Mouse (Mus musculus): Measurements from ENCODE around the gene Ranbp3l. TPM values are rescaled to one million over a fixed set of nuclear protein-coding genes. Genes with fewer than 3 reads are reported as not detected.
A peak's percentile ranks its signal among the peaks of the same experiment; 100 is the strongest.

Gene Ranbp3l
- total RNA-seq, 2 experiments from 2014 or later: 5.1 to 9.5 TPM

GRCm38 (mm10) chr15:9061150-9061882, 93.6 kb downstream of the Ranbp3l start:
- peak in 1 of 2 experiments; percentile 56 for DNase-seq (ENCODE audit: extremely low spot score in 1 of 2, low spot score in 2 of 2)
- intact Hi-C loops (cut with DNase I): no loop called here

GRCm38 (mm10) chr15:9068881-9069280, 101.1 kb downstream of the Ranbp3l start:
- no peak for DNase-seq (ENCODE audit: extremely low spot score in 1 of 2, low spot score in 2 of 2)
- intact Hi-C loops (cut with DNase I): no loop called here

GRCm38 (mm10) chr15:9070353-9070752, 102.6 kb downstream of the Ranbp3l start:
- intact Hi-C loops (cut with DNase I): no loop called here
- no peak for DNase-seq (ENCODE audit: extremely low spot score in 1 of 2, low spot score in 2 of 2)

- peak; percentile 97 to 99 for DNase-seq (ENCODE audit: extremely low spot score in 1 of 2, low spot score in 2 of 2)
- intact Hi-C loops (cut with DNase I): no loop called here
These were observed 103.3 kb downstream of the Ranbp3l start, which contains the start of gene Nadk2 for GRCm38 (mm10) chr15:9070912-9071555. Gene Nadk2, plus strand, starts transcription at chr15:9071260.

GRCm38 (mm10) chr15:9071556-9072544, 104.1 kb downstream of the Ranbp3l start:
- intact Hi-C loops (cut with DNase I): no loop called here
- peak; percentile 28 to 64 for DNase-seq (ENCODE audit: extremely low spot score in 1 of 2, low spot score in 2 of 2)

GRCm38 (mm10) chr15:9072630-9073029, 104.9 kb downstream of the Ranbp3l start:
- no peak for DNase-seq (ENCODE audit: extremely low spot score in 1 of 2, low spot score in 2 of 2)
- intact Hi-C loops (cut with DNase I): no loop called here

- DNase-seq (ENCODE audit: extremely low spot score in 1 of 2, low spot score in 2 of 2): no peak
- intact Hi-C loops (cut with DNase I): no loop called here
These were observed 105.4 kb downstream of the Ranbp3l start for GRCm38 (mm10) chr15:9073067-9073608.

GRCm38 (mm10) chr15:9073684-9074083, 105.9 kb downstream of the Ranbp3l start:
- intact Hi-C loops (cut with DNase I): no loop called here
- DNase-seq (ENCODE audit: extremely low spot score in 1 of 2, low spot score in 2 of 2): no peak

- DNase-seq (ENCODE audit: extremely low spot score in 1 of 2, low spot score in 2 of 2): no peak
- intact Hi-C loops (cut with DNase I): no loop called here
These were observed 106.4 kb downstream of the Ranbp3l start for GRCm38 (mm10) chr15:9074139-9074538.

GRCm38 (mm10) chr15:9074671-9075070, 106.9 kb downstream of the Ranbp3l start:
- intact Hi-C loops (cut with DNase I): no loop called here

GRCm38 (mm10) chr15:9075608-9076200, 108.0 kb downstream of the Ranbp3l start:
- intact Hi-C loops (cut with DNase I): no loop called here
- no peak for DNase-seq (ENCODE audit: extremely low spot score in 1 of 2, low spot score in 2 of 2)

More at GRCm38 (mm10) chr15:9074671-9075070, 106.9 kb downstream of the Ranbp3l start:
- DNase-seq (ENCODE audit: extremely low spot score in 1 of 2, low spot score in 2 of 2): no peak

- DNase-seq (ENCODE audit: extremely low spot score in 1 of 2, low spot score in 2 of 2): no peak
- intact Hi-C loops (cut with DNase I): no loop called here
These were observed 110.9 kb downstream of the Ranbp3l start for GRCm38 (mm10) chr15:9078481-9079300.

GRCm38 (mm10) chr15:9079626-9080025, 111.9 kb downstream of the Ranbp3l start:
- no peak for DNase-seq (ENCODE audit: extremely low spot score in 1 of 2, low spot score in 2 of 2)

GRCm38 (mm10) chr15:9080206-9080605, 112.5 kb downstream of the Ranbp3l start:
- intact Hi-C loops (cut with DNase I): no loop called here
- no peak for DNase-seq (ENCODE audit: extremely low spot score in 1 of 2, low spot score in 2 of 2)

More at GRCm38 (mm10) chr15:9079626-9080025, 111.9 kb downstream of the Ranbp3l start:
- intact Hi-C loops (cut with DNase I): no loop called here

- DNase-seq (ENCODE audit: extremely low spot score in 1 of 2, low spot score in 2 of 2): no peak
- intact Hi-C loops (cut with DNase I): no loop called here
These were observed 113.5 kb downstream of the Ranbp3l start for GRCm38 (mm10) chr15:9081294-9081693.

- DNase-seq (ENCODE audit: extremely low spot score in 1 of 2, low spot score in 2 of 2): no peak
- intact Hi-C loops (cut with DNase I): no loop called here
These were observed 115.0 kb downstream of the Ranbp3l start for GRCm38 (mm10) chr15:9082753-9083152.

GRCm38 (mm10) chr15:9086813-9087212, 119.1 kb downstream of the Ranbp3l start:
- intact Hi-C loops (cut with DNase I): no loop called here
- no peak for DNase-seq (ENCODE audit: extremely low spot score in 1 of 2, low spot score in 2 of 2)

- no peak for DNase-seq (ENCODE audit: extremely low spot score in 1 of 2, low spot score in 2 of 2)
- intact Hi-C loops (cut with DNase I): no loop called here
These were observed 119.7 kb downstream of the Ranbp3l start for GRCm38 (mm10) chr15:9087421-9087820.
